Mouse (Mus musculus) cerebellum, postnatal 14 days (tissue): ENCODE results near the gene Suclg2.

Experiments used
- DNase-seq, 2 experiments: peaks; one replicate each; pipeline ENCODE4 v3.0.0; 2021; ENCODE audit warnings: mixed read lengths in 2 of 2

Gene Suclg2

GRCm38 (mm10) chr6:95445036-95445435, 273.6 kb downstream of the Suclg2 start:
- DNase-seq: peak; percentile 83 to 84
